Mouse (Mus musculus): Measurements from ENCODE around the gene Ccdc13.
A peak's percentile ranks its signal among the peaks of the same experiment; 100 is the strongest.

Gene Ccdc13

GRCm38 (mm10) chr9:121846526-121847118 is 7.4 kb upstream of the Ccdc13 start:
- no peak for DNase-seq (ENCODE audit: low spot score)

GRCm38 (mm10) chr9:121842914-121843313 is 3.7 kb upstream of the Ccdc13 start:
- no peak for DNase-seq (ENCODE audit: low spot score)

- no peak for DNase-seq (ENCODE audit: low spot score)
Observed at GRCm38 (mm10) chr9:121839622-121839965, 333 bp upstream of the Ccdc13 start.

GRCm38 (mm10) chr9:121838008-121838407 is 1.3 kb downstream of the Ccdc13 start:
- no peak for DNase-seq (ENCODE audit: low spot score)

GRCm38 (mm10) chr9:121833825-121834224 is 5.4 kb downstream of the Ccdc13 start:
- no peak for DNase-seq (ENCODE audit: low spot score)

- DNase-seq (ENCODE audit: low spot score), result peak; percentile 92
Observed at GRCm38 (mm10) chr9:121830956-121831293, 8.3 kb downstream of the Ccdc13 start.

- peak; percentile 75 for DNase-seq (ENCODE audit: low spot score)
Observed at GRCm38 (mm10) chr9:121830243-121830955, 8.9 kb downstream of the Ccdc13 start.

- no peak for DNase-seq (ENCODE audit: low spot score)
Observed at GRCm38 (mm10) chr9:121829270-121829992, 9.8 kb downstream of the Ccdc13 start.

GRCm38 (mm10) chr9:121828314-121828713 is 10.9 kb downstream of the Ccdc13 start:
- no peak for DNase-seq (ENCODE audit: low spot score)

GRCm38 (mm10) chr9:121826356-121826755 is 12.9 kb downstream of the Ccdc13 start:
- no peak for DNase-seq (ENCODE audit: low spot score)

GRCm38 (mm10) chr9:121823991-121824390 is 15.3 kb downstream of the Ccdc13 start:
- no peak for DNase-seq (ENCODE audit: low spot score)

GRCm38 (mm10) chr9:121823051-121823450 is 16.2 kb downstream of the Ccdc13 start:
- DNase-seq (ENCODE audit: low spot score), result no peak

GRCm38 (mm10) chr9:121822585-121822991 is 16.7 kb downstream of the Ccdc13 start:
- no peak for DNase-seq (ENCODE audit: low spot score)

GRCm38 (mm10) chr9:121820765-121821164 is 18.5 kb downstream of the Ccdc13 start:
- no peak for DNase-seq (ENCODE audit: low spot score)

- DNase-seq (ENCODE audit: low spot score), result peak; percentile 45
Observed at GRCm38 (mm10) chr9:121819771-121820471, 19.3 kb downstream of the Ccdc13 start.

GRCm38 (mm10) chr9:121819073-121819770 is 20.0 kb downstream of the Ccdc13 start:
- no peak for DNase-seq (ENCODE audit: low spot score)

- DNase-seq (ENCODE audit: low spot score), result no peak
Observed at GRCm38 (mm10) chr9:121815183-121815582, 24.1 kb downstream of the Ccdc13 start.

- DNase-seq (ENCODE audit: low spot score), result peak; percentile 77
Observed at GRCm38 (mm10) chr9:121810081-121810821, 29.0 kb downstream of the Ccdc13 start.

GRCm38 (mm10) chr9:121808511-121808910 is 30.8 kb downstream of the Ccdc13 start:
- no peak for DNase-seq (ENCODE audit: low spot score)

GRCm38 (mm10) chr9:121807947-121808346 is 31.3 kb downstream of the Ccdc13 start:
- DNase-seq (ENCODE audit: low spot score), result no peak

GRCm38 (mm10) chr9:121807546-121807945 is 31.7 kb downstream of the Ccdc13 start:
- no peak for DNase-seq (ENCODE audit: low spot score)

Data from testis, postnatal 10 days (tissue).